Mouse (Mus musculus) G1E (cell line): ENCODE data around the gene Olfr221.

Experiments
- CTCF ChIP-seq: IDR thresholded peaks from 2 replicates; pipeline ENCODE4 v1.5.1; 2012; ENCODE audit warnings: low read depth, low read length, inconsistent platforms, mixed read lengths
- GATA1 ChIP-seq: IDR thresholded peaks from 2 replicates; pipeline ENCODE4 v1.6.1; 2012; ENCODE audit warnings: borderline replicate concordance, low read length, inconsistent platforms, mixed read lengths
- GATA2 ChIP-seq: IDR thresholded peaks from 2 replicates; pipeline ENCODE4 v1.6.1; 2012; ENCODE audit warnings: low read depth, low read length, inconsistent platforms, borderline replicate concordance
- POLR2AphosphoS5 ChIP-seq: IDR thresholded peaks from 2 replicates; pipeline ENCODE4 v1.6.1; 2012; ENCODE audit warnings: low read depth, low read length, inconsistent platforms; ENCODE audit not compliant: insufficient replicate concordance
- TAL1 ChIP-seq: conservative IDR thresholded peaks from 2 replicates; pipeline ENCODE4 v1.6.1; 2012; ENCODE audit warnings: low read depth, low read length, inconsistent platforms, mixed read lengths

- no peak for TF ChIP-seq CTCF
- TF ChIP-seq GATA1: no peak
- TF ChIP-seq POLR2AphosphoS5: no peak
- no peak for TF ChIP-seq TAL1
- no peak for TF ChIP-seq GATA2
Measured at GRCm38 (mm10) chr14:52060800-52061199, 18.5 kb upstream of the Olfr221 start.
